Mouse (Mus musculus) bone marrow, adult 2 months (tissue): Measurements from ENCODE around the gene Maml3.

Experiments
- CTCF ChIP-seq: fragments of 200-500 bp; IDR thresholded peaks from 2 replicates; pipeline ENCODE4 v1.5.1; 2011; ENCODE audit warnings: low read length, control low read depth; ENCODE audit not compliant: control insufficient read depth, insufficient read depth
- POLR2A ChIP-seq: fragments of 200-500 bp; IDR thresholded peaks from 2 replicates; pipeline ENCODE4 v1.6.1; 2011; ENCODE audit warnings: low read depth, mild to moderate bottlenecking, control low read depth, low read length, borderline replicate concordance; ENCODE audit not compliant: control insufficient read depth

- TF ChIP-seq CTCF: no peak
- TF ChIP-seq POLR2A: no peak
These were observed 429.9 kb downstream of the Maml3 start for GRCm38 (mm10) chr3:51674963-51675362.
